Comparison of ENCODE assay signal across 8 mouse cellular contexts in the genomic region with DNA sequence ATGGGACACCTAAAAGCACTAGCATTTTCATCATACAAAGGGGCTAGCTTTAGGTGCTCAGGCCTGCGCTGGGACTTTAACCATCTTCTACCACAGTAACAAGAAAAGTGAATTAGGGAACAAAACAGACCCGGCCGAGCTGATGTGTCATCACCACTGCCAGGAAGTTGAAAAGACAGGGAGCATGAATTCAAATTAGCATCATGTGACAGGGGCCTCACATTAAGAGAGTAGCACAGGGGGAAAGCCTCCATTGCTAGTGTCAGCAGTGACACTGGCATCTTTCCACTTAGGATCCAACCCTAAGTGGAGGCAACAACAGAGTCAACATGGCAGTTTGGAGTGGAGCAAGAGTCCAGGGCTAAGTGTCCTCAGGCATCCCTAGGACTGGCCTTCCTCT.
"Had no signal": no experiment of that assay in that cellular context is flagged by ENCODE, and none has a peak within 500 bp of the region (broad histone marks: within the 10 kb centered on the region; RNA-seq: fewer than 3 reads in every experiment).

No protein-coding gene starts in this region.

- H3K27me3 ChIP-seq: neural tube, embryonic 15.5 days; stomach, embryonic 15.5 days had no signal

- H3K4me1 ChIP-seq: limb, embryonic 10.5 days; liver, embryonic 12.5 days; lung, embryonic 15.5 days; stomach, embryonic 15.5 days had no signal

- H3K9me3 ChIP-seq: limb, embryonic 10.5 days; liver, embryonic 12.5 days; lung, embryonic 15.5 days; neural tube, embryonic 15.5 days; stomach, embryonic 15.5 days had no signal

- ATAC-seq: midbrain, embryonic 16.5 days had no signal

- H3K4me3 ChIP-seq: left cerebral cortex, adult 2 months; limb, embryonic 10.5 days; liver, embryonic 12.5 days; lung, embryonic 15.5 days; neural tube, embryonic 15.5 days; stomach, embryonic 15.5 days had no signal

- H3K36me3 ChIP-seq: limb, embryonic 10.5 days; liver, embryonic 12.5 days; lung, embryonic 15.5 days; neural tube, embryonic 15.5 days; stomach, embryonic 15.5 days had no signal

- H3K9ac ChIP-seq: liver, embryonic 12.5 days; lung, embryonic 15.5 days; neural tube, embryonic 15.5 days; stomach, embryonic 15.5 days had no signal

- H3K4me2 ChIP-seq: liver, embryonic 12.5 days; lung, embryonic 15.5 days; midbrain, embryonic 11.5 days; neural tube, embryonic 15.5 days; stomach, embryonic 15.5 days had no signal

- H3K27ac ChIP-seq: left cerebral cortex, adult 2 months; limb, embryonic 10.5 days; liver, embryonic 12.5 days; lung, embryonic 15.5 days; neural tube, embryonic 15.5 days; stomach, embryonic 15.5 days had no signal
